Mouse (Mus musculus) bone marrow, adult 2 months (tissue): Measurements from ENCODE around the gene T.

Experiments used
- CTCF ChIP-seq: fragments of 200-500 bp; IDR thresholded peaks from 2 replicates; pipeline ENCODE4 v1.5.1; 2011; ENCODE audit warnings: low read length, control low read depth; ENCODE audit not compliant: control insufficient read depth, insufficient read depth
- POLR2A ChIP-seq: fragments of 200-500 bp; IDR thresholded peaks from 2 replicates; pipeline ENCODE4 v1.6.1; 2011; ENCODE audit warnings: low read depth, mild to moderate bottlenecking, control low read depth, low read length, borderline replicate concordance; ENCODE audit not compliant: control insufficient read depth

DNA sequence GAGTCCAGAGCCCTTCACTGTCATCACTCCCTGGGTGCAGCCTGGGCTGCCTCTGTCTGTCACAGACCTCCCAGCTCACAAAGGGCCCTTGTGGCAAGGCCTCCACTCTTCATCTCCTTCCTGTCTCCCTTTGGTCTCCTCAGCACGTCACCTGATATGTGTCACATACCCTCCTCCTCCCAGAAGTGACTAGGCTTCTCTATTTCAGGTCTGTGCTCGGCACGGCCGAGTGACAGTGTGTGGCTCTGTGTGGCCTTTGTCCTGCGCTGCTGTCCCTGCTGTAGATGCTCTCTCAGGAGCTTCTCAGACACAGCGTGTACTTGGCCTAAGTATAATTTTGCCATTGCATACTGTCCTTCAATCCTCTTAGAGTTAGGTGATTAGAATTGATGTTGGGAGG lies 21.0 kb downstream of the T start:
- TF ChIP-seq CTCF (no peak), POLR2A (no peak)
